Mouse (Mus musculus): ENCODE results near the gene Celf2. TPM values are rescaled to one million over a fixed set of nuclear protein-coding genes. Genes with fewer than 3 reads are reported as not detected.

The Celf2 gene
- polyA plus RNA-seq, 1 experiment from 2014 or later, result 68.8 TPM

DNA sequence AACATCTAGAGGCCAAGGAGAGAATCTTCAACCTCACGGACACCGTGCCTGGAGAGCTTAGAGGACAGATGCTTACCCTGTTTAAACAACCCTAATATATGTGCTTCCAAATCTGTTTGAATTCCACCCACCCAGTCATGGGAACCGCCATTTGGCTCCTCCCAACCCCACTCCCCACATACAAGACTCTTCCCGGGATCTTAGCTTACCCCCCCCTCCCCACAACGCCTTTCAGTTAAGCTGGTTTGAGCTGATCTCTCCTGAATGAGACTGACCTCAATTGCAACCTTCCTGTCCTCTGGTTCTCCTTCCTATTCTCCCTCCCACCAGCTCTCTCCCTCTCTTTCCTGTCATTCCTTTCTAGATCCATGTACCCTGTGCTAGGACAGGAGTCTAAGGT lies 1011.7 kb downstream of the Celf2 start:
- Histone ChIP-seq H3K9me3 (ENCODE audit: control insufficient read depth, low read length) (no peaks in the 10 kb centered on the region), H3K9ac (ENCODE audit: low read depth, low read length) (no peak overlapping the region), H3K4me3 (ENCODE audit: low read depth, low read length) (no peak overlapping the region), H3K27ac (replicated peaks; ENCODE audit: low read depth, low read length) (no peak overlapping the region), H3K36me3 (ENCODE audit: control insufficient read depth, insufficient read depth, low read length) (no peaks in the 10 kb centered on the region), H3K27me3 (replicated peaks; ENCODE audit: control insufficient read depth, insufficient read depth, low read length) (no peaks in the 10 kb centered on the region), H3K4me2 (ENCODE audit: low read depth, low read length) (no peak overlapping the region), H3K4me1 (ENCODE audit: control insufficient read depth, insufficient read depth, low read length) (no peaks in the 10 kb centered on the region)
- WGBS, result 63% methylated on average over 5 of the region's 5 CpGs
- no peak for ATAC-seq (ENCODE audit: low read depth)
- DNase-seq (ENCODE audit: low spot score), result no peak

DNA sequence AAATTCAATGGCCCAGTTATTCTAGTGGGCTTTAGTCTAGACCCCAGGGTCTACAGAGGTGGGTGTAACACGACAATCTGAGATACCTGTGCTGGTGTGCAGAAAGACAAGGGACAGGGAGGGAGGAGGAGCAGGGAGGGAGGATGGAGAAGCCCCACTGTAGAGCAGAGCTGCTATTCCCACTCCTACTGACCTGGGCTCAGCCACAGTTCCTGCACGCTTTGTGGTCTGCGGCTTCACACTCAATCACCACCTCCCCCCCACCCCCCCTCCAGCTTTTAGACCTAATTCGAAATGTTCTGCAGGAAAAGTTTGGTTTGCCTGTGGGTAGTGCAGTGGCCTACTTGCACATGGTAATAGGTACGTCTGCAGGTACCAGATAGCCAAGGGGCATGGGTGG lies 1015.5 kb downstream of the Celf2 start:
- Histone ChIP-seq H3K9me3 (ENCODE audit: control insufficient read depth, low read length) (0 out of 2 replicates have a peak, but pooled peaks cover 3% of the 10 kb centered on the region), H3K27me3 (replicated peaks; ENCODE audit: control insufficient read depth, insufficient read depth, low read length) (no peaks in the 10 kb centered on the region), H3K4me3 (ENCODE audit: low read depth, low read length) (no peak overlapping the region), H3K4me2 (ENCODE audit: low read depth, low read length) (no peak overlapping the region), H3K36me3 (ENCODE audit: control insufficient read depth, insufficient read depth, low read length) (no peaks in the 10 kb centered on the region), H3K9ac (ENCODE audit: low read depth, low read length) (no peak overlapping the region), H3K4me1 (ENCODE audit: control insufficient read depth, insufficient read depth, low read length) (no peaks in the 10 kb centered on the region), H3K27ac (replicated peaks; ENCODE audit: low read depth, low read length) (no peak overlapping the region)
- DNase-seq (ENCODE audit: low spot score) (no peak), ATAC-seq (ENCODE audit: low read depth) (no peak)
- 62% methylated on average over 5 of the region's 5 CpGs for WGBS

DNA sequence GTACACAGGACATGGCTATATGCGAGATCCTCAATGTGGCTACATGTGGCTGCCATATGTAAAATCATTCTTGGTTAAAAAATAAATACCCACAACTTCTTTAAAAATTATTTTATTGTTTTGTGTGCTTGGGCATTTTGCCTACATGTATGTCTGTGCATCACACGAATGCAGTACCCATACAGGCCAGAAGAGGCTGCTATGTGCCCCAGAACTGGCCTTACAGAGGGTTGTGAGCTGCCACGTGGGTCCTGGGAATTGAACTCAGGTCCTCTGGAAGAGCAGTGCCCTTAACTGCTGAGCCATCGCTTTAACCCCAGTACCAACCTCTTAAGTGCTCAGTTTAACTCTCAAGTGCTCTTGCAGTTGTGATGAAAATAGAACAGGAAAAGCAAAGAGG lies 1018.5 kb downstream of the Celf2 start:
- Histone ChIP-seq H3K27ac (replicated peaks; ENCODE audit: low read depth, low read length) (no peak overlapping the region), H3K9ac (ENCODE audit: low read depth, low read length) (no peak overlapping the region), H3K27me3 (replicated peaks; ENCODE audit: control insufficient read depth, insufficient read depth, low read length) (no peaks in the 10 kb centered on the region), H3K4me3 (ENCODE audit: low read depth, low read length) (no peak overlapping the region), H3K9me3 (ENCODE audit: control insufficient read depth, low read length) (0 out of 2 replicates have a peak, but pooled peaks cover 3% of the 10 kb centered on the region), H3K4me1 (ENCODE audit: control insufficient read depth, insufficient read depth, low read length) (no peaks in the 10 kb centered on the region), H3K4me2 (ENCODE audit: low read depth, low read length) (no peak overlapping the region), H3K36me3 (ENCODE audit: control insufficient read depth, insufficient read depth, low read length) (no peaks in the 10 kb centered on the region)
- DNase-seq (ENCODE audit: low spot score), result no peak
- 84% methylated on average over 4 of the region's 4 CpGs for WGBS
- ATAC-seq (ENCODE audit: low read depth), result no peak

DNA sequence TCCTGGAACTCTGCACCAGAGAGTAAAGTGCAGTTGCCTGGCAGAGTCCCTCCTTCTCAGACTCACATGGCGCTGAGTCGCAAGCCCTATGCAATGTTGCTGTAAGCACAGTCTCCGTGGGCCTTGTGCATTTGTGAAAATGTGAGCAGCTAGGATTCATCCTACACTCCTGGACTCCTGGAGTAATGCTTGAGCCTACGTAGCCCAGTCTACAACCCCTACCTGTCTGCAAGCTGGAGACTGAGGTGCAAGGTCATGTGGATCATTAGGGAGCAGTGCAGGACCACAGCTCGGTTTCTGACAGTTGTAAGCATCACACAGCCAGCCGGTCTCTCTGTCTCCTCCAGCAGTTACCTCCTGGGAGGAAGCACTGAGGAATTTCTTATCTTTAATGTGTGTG lies 1019.3 kb downstream of the Celf2 start:
- no peak overlapping the region for H3K9ac ChIP-seq (ENCODE audit: low read depth, low read length)
- H3K36me3 ChIP-seq (ENCODE audit: control insufficient read depth, insufficient read depth, low read length), result no peaks in the 10 kb centered on the region
- no peak overlapping the region for H3K4me2 ChIP-seq (ENCODE audit: low read depth, low read length)
- H3K4me3 ChIP-seq (ENCODE audit: low read depth, low read length), result no peak overlapping the region
- WGBS, result 89% methylated on average over 6 of the region's 6 CpGs
- ATAC-seq (ENCODE audit: low read depth) (no peak), DNase-seq (ENCODE audit: low spot score) (no peak)
- no peaks in the 10 kb centered on the region for H3K4me1 ChIP-seq (ENCODE audit: control insufficient read depth, insufficient read depth, low read length)
- H3K9me3 ChIP-seq (ENCODE audit: control insufficient read depth, low read length), result 0 out of 2 replicates have a peak, but pooled peaks cover 3% of the 10 kb centered on the region
- H3K27me3 ChIP-seq (replicated peaks; ENCODE audit: control insufficient read depth, insufficient read depth, low read length), result no peaks in the 10 kb centered on the region
- H3K27ac ChIP-seq (replicated peaks; ENCODE audit: low read depth, low read length), result no peak overlapping the region

All from embryonic facial prominence, embryonic 14.5 days (tissue).